Mouse (Mus musculus): ENCODE measurements around the gene Acsl5. TPM values are rescaled to one million over a fixed set of nuclear protein-coding genes. Genes with fewer than 3 reads are reported as not detected.

Gene Acsl5
- polyA plus RNA-seq, 1 experiment, result 30.2 TPM

DNA sequence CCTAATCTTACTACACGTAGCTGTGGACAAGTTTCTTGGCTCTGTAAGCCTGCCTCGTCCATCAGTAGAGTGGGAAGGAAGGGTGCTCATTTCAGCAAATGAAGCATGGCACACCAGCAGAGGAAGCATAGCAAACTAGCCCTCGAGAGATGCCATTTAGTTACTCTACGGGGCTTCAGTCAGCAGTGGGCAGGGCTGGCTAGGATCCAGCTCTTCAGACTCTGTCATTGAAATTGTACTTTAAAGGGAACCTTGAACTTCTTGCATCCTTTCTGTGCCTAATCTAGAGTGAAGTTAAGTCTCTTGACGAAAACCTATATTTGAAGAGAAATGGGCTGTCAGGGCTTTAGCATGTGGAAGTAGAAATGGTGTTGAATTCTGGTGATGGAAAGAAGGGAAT lies 67.8 kb downstream of the Acsl5 start:
- Histone ChIP-seq H3K36me3 (ENCODE audit: control insufficient read depth, insufficient read depth) (peaks cover 12% of the 10 kb centered on the region), H3K27me3 (ENCODE audit: control insufficient read depth, insufficient read depth, insufficient read length) (no peaks in the 10 kb centered on the region), H3K79me3 (ENCODE audit: low read depth) (peaks cover 27% of the 10 kb centered on the region), H3K79me2 (ENCODE audit: control insufficient read depth, insufficient read depth) (peaks cover 62% of the 10 kb centered on the region), H3K4me3 (ENCODE audit: insufficient read depth, poor library complexity, severe bottlenecking) (no peak overlapping the region), H3ac (ENCODE audit: control insufficient read depth, insufficient read length, low read depth) (no peak overlapping the region)
- TF ChIP-seq CTCF (IDR thresholded peaks at IDR 0.05; ENCODE audit: control insufficient read depth, insufficient read depth, insufficient read length) (no peak), MAX (IDR thresholded peaks at IDR 0.05) (no peak), MYOD1 (IDR thresholded peaks at IDR 0.05; ENCODE audit: control insufficient read depth, insufficient read length, low read depth) (no peak), USF1 (IDR thresholded peaks at IDR 0.05; ENCODE audit: low read depth) (no peak), MYOG (IDR thresholded peaks at IDR 0.05; ENCODE audit: control insufficient read depth, extremely low read depth, insufficient read length) (no peak), FOSL1 (IDR thresholded peaks at IDR 0.05; ENCODE audit: insufficient read depth, low read length, poor library complexity, severe bottlenecking) (no peak), CEBPB (IDR thresholded peaks at IDR 0.05; ENCODE audit: low read depth) (no peak)

DNA sequence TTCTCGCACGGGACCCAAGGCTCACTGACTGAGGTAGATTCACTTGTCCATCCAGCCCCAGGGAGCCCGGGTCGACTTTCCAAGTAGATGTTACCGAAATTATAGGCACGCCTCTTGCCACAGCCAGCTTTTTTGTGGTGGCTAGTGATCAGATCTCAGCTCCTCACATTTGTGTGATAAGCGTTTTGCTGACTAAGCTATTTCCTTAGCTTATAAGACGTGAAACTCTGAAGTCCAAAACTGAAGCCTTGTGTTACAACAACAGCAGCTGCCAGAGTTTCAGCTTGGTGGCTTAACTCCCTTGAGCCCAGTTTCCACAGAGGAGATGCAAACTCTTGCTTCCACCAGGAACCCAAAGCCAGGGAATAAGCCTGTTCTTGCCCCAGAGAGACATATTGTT lies 70.9 kb downstream of the Acsl5 start:
- peaks cover 34% of the 10 kb centered on the region for H3K79me2 ChIP-seq (ENCODE audit: control insufficient read depth, insufficient read depth)
- H3K4me3 ChIP-seq (ENCODE audit: insufficient read depth, poor library complexity, severe bottlenecking), result no peak overlapping the region
- TF ChIP-seq USF1 (IDR thresholded peaks at IDR 0.05; ENCODE audit: low read depth), result no peak
- TF ChIP-seq MYOG (IDR thresholded peaks at IDR 0.05; ENCODE audit: control insufficient read depth, extremely low read depth, insufficient read length), result no peak
- no peak for TF ChIP-seq FOSL1 (IDR thresholded peaks at IDR 0.05; ENCODE audit: insufficient read depth, low read length, poor library complexity, severe bottlenecking)
- TF ChIP-seq CTCF (IDR thresholded peaks at IDR 0.05; ENCODE audit: control insufficient read depth, insufficient read depth, insufficient read length), result no peak
- no peak for TF ChIP-seq MAX (IDR thresholded peaks at IDR 0.05)
- peaks cover 6% of the 10 kb centered on the region for H3K79me3 ChIP-seq (ENCODE audit: low read depth)
- H3K27me3 ChIP-seq (ENCODE audit: control insufficient read depth, insufficient read depth, insufficient read length), result no peaks in the 10 kb centered on the region
- peaks cover 21% of the 10 kb centered on the region for H3K36me3 ChIP-seq (ENCODE audit: control insufficient read depth, insufficient read depth)
- no peak overlapping the region for H3ac ChIP-seq (ENCODE audit: control insufficient read depth, insufficient read length, low read depth)

DNA sequence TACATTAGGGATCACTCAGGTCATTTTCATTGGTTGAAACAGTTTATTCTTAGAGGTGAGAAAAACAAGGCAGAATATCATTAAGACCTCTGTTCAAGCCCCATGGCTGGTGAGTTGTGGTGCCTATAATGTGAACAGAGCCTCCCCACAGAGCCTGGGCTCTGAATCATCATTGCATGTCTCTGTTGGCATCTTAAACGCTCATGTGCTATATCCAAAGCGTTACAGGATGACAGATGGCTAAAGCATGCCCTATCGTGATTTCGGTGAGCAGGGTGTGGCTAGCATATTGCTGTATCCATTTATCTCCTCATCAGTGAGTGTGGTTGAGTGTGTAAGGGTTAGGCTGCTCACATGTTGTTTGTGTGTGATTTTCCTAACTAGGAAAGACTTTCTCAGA lies 75.8 kb downstream of the Acsl5 start:
- Histone ChIP-seq H3K36me3 (ENCODE audit: control insufficient read depth, insufficient read depth) (peaks cover 50% of the 10 kb centered on the region), H3K79me2 (ENCODE audit: control insufficient read depth, insufficient read depth) (no peaks in the 10 kb centered on the region), H3ac (ENCODE audit: control insufficient read depth, insufficient read length, low read depth) (no peak overlapping the region), H3K79me3 (ENCODE audit: low read depth) (no peaks in the 10 kb centered on the region), H3K4me3 (ENCODE audit: insufficient read depth, poor library complexity, severe bottlenecking) (no peak overlapping the region), H3K27me3 (ENCODE audit: control insufficient read depth, insufficient read depth, insufficient read length) (no peaks in the 10 kb centered on the region)
- TF ChIP-seq FOSL1 (IDR thresholded peaks at IDR 0.05; ENCODE audit: insufficient read depth, low read length, poor library complexity, severe bottlenecking) (no peak), CTCF (IDR thresholded peaks at IDR 0.05; ENCODE audit: control insufficient read depth, insufficient read depth, insufficient read length) (no peak), MYOD1 (IDR thresholded peaks at IDR 0.05; ENCODE audit: control insufficient read depth, insufficient read length, low read depth) (no peak), MAX (IDR thresholded peaks at IDR 0.05) (no peak), CEBPB (IDR thresholded peaks at IDR 0.05; ENCODE audit: low read depth) (no peak), USF1 (IDR thresholded peaks at IDR 0.05; ENCODE audit: low read depth) (no peak), MYOG (IDR thresholded peaks at IDR 0.05; ENCODE audit: control insufficient read depth, extremely low read depth, insufficient read length) (no peak)

DNA sequence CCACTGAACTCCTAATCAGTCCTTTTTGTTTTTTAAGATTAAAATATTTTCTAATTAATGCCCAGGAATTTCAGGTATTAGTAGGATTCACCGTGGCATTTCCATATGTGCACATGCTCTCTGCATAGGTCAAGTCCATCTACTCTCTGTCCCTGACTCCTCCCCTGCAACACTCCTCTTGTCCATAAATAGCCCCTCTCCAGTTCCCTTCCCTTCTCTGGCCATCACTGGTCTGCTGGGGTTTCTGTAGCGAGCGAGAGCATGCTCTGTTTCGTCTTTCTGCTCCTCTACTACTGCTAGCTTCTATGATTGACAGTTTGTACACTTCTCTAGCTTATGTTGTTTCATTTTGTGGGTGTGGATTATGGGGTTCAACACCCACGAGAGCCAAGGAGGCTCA lies 80.0 kb downstream of the Acsl5 start:
- no peak overlapping the region for H3ac ChIP-seq (ENCODE audit: control insufficient read depth, insufficient read length, low read depth)
- H3K79me2 ChIP-seq (ENCODE audit: control insufficient read depth, insufficient read depth), result no peaks in the 10 kb centered on the region
- TF ChIP-seq CTCF (IDR thresholded peaks at IDR 0.05; ENCODE audit: control insufficient read depth, insufficient read depth, insufficient read length), result no peak
- no peak for TF ChIP-seq MYOD1 (IDR thresholded peaks at IDR 0.05; ENCODE audit: control insufficient read depth, insufficient read length, low read depth)
- no peak for TF ChIP-seq CEBPB (IDR thresholded peaks at IDR 0.05; ENCODE audit: low read depth)

DNA sequence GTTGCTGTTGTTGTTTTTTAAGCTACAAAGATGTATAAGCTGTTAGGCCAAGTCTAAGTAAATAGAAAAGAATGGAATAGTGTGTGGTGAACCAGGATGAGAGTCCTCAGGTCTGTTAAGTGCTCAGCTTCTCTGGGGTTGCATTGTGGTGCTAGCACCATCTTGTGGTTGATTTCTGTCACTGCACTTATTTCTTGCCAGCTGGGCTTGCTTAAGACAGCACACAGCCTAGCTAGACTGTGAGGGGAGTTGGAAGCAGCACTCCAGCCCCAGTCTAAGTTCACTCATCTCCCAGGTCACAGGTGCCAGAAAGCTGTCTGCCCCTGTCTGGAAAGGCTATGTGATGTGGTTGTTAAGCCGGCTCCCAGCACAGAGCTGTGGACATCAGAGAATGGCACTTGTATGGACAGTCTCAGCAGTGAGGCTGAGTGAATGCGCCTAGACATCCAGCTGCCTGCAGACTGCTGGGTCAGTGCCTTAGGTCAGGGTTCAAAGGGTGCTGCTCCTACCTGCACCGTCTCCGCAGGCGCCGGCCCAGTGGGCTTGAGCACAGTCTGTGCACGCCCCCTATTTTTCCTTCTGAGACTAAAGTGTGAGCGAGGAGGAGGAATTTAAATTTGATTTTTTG lies 81.0 kb downstream of the Acsl5 start:
- H3ac ChIP-seq (ENCODE audit: control insufficient read depth, insufficient read length, low read depth), result no peak overlapping the region
- peaks cover 51% of the 10 kb centered on the region for H3K36me3 ChIP-seq (ENCODE audit: control insufficient read depth, insufficient read depth)
- H3K79me2 ChIP-seq (ENCODE audit: control insufficient read depth, insufficient read depth), result no peaks in the 10 kb centered on the region
- peaks cover 4% of the 10 kb centered on the region for H3K79me3 ChIP-seq (ENCODE audit: low read depth)
- peak; percentile 61 for TF ChIP-seq CTCF (IDR thresholded peaks at IDR 0.05; ENCODE audit: control insufficient read depth, insufficient read depth, insufficient read length)
- no peak for TF ChIP-seq USF1 (IDR thresholded peaks at IDR 0.05; ENCODE audit: low read depth)
- no peak for TF ChIP-seq MYOD1 (IDR thresholded peaks at IDR 0.05; ENCODE audit: control insufficient read depth, insufficient read length, low read depth)
- TF ChIP-seq CEBPB (IDR thresholded peaks at IDR 0.05; ENCODE audit: low read depth), result no peak
- no peak for TF ChIP-seq MAX (IDR thresholded peaks at IDR 0.05)
- TF ChIP-seq MYOG (IDR thresholded peaks at IDR 0.05; ENCODE audit: control insufficient read depth, extremely low read depth, insufficient read length), result no peak
- no peaks in the 10 kb centered on the region for H3K27me3 ChIP-seq (ENCODE audit: control insufficient read depth, insufficient read depth, insufficient read length)
- H3K4me3 ChIP-seq (ENCODE audit: insufficient read depth, poor library complexity, severe bottlenecking), result no peak overlapping the region

More for the DNA sequence above, 80.0 kb downstream of the Acsl5 start:
- Histone ChIP-seq H3K27me3 (ENCODE audit: control insufficient read depth, insufficient read depth, insufficient read length) (no peaks in the 10 kb centered on the region), H3K79me3 (ENCODE audit: low read depth) (peaks cover under 1% of the 10 kb centered on the region), H3K36me3 (ENCODE audit: control insufficient read depth, insufficient read depth) (peaks cover 43% of the 10 kb centered on the region), H3K4me3 (ENCODE audit: insufficient read depth, poor library complexity, severe bottlenecking) (no peak overlapping the region)

DNA sequence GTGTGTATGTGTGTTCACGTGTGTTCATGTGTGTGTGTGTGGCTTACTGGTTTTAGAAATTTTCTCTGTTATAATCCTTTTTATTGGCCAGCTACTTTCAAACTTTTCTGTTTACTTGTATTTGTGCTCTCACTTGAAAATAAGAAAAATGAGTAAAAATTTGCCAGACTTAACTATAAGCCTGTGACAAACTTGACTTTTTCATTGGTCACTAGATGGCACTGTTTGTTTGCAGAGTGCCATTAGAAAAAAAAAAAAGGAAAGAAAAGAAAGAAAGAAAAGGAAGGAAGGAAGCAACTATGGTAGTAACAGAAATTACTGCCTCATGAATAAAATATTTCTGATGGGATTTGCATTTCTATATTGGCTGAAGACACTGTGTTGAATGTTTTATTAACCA lies 84.1 kb downstream of the Acsl5 start:
- Histone ChIP-seq H3K79me2 (ENCODE audit: control insufficient read depth, insufficient read depth) (no peaks in the 10 kb centered on the region), H3K4me3 (ENCODE audit: insufficient read depth, poor library complexity, severe bottlenecking) (no peak overlapping the region), H3K27me3 (ENCODE audit: control insufficient read depth, insufficient read depth, insufficient read length) (no peaks in the 10 kb centered on the region), H3K36me3 (ENCODE audit: control insufficient read depth, insufficient read depth) (peaks cover 37% of the 10 kb centered on the region), H3ac (ENCODE audit: control insufficient read depth, insufficient read length, low read depth) (no peak overlapping the region), H3K79me3 (ENCODE audit: low read depth) (peaks cover 4% of the 10 kb centered on the region)
- TF ChIP-seq MAX (IDR thresholded peaks at IDR 0.05), result no peak
- no peak for TF ChIP-seq MYOD1 (IDR thresholded peaks at IDR 0.05; ENCODE audit: control insufficient read depth, insufficient read length, low read depth)
- no peak for TF ChIP-seq FOSL1 (IDR thresholded peaks at IDR 0.05; ENCODE audit: insufficient read depth, low read length, poor library complexity, severe bottlenecking)
